Mouse (Mus musculus): ENCODE measurements around the gene Rbm24.

DNA sequence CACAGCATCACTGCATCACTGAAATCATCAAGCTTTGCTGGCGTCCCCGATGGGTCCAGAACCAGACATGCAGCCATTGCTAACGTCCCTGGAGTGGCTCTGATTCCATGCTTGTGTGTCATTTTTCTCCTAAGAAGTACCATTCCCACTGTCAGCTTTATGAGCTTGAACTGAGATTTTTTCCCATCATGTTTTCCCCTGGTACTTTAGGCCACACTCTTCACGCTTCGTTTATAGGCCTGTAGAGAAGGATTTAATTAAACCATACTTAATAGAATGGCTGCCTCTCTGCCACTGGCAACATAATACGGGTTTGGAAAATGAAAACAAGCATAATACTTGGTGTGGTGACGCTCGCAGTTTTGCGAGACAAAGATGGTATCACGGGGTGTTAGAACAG lies 41.3 kb downstream of the Rbm24 start:
- TF ChIP-seq GATA1 (IDR thresholded peaks at IDR 0.05; ENCODE audit: borderline replicate concordance, low read length) (no peak), FLI1 (IDR thresholded peaks at IDR 0.05; ENCODE audit: low read length) (no peak)
